Mouse (Mus musculus): ENCODE data around the gene Sertad1.

- no peak for TF ChIP-seq POLR2A (IDR thresholded peaks at IDR 0.05; ENCODE audit: low read depth, low read length)
- no peak for TF ChIP-seq CTCF (conservative IDR thresholded peaks at IDR 0.05; ENCODE audit: insufficient read depth, insufficient read length, low read depth, low read length)
Measured at GRCm38 (mm10) chr7:27490227-27490542, 3.5 kb downstream of the Sertad1 start.

All from kidney, adult 2 months (tissue).